Mouse (Mus musculus): Measurements from ENCODE around the gene Zfc3h1. TPM values are rescaled to one million over a fixed set of nuclear protein-coding genes. Genes with fewer than 3 reads are reported as not detected.

Gene Zfc3h1
- total RNA-seq, 2 experiments from 2014 or later: 36.9 to 60.8 TPM

DNA sequence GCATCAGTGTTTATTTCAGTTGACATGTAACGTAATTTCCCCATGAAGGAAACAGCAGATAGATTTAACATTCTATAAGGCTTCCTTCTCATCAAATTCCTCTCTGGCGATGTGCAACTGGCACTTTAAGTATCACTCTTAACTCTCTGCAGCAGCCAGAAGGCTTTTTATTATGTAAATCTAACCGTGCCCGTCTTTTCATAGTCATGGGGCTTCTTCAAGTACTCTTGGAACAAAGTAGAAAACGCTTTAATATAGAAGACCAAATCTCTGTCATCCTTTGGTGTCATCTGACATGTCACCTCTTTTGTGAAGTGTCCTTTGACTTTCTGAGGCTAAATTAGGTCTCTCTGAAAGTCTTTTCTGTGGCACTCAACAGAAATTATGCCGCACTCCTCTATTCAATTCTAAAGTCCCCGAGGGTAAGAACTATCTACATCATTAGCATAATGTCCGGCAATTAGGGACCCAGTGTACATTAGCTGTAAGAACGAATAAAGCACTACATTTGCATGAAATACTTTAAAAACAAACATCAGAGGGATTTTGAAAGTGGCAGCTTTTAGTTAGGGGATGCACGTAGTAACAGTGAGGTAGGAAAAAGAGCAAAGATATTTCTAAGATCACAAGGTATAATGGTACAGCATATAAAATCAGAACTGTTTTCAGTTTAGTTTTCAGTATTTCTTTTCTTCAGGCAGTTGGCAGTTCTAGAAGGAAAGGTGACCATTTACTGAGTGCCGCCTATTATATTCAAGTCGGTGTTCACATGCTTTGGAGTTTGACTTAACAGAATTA is 1.7 kb upstream of the Zfc3h1 start:
- intact Hi-C loops (cut with DNase I): no loop called here
- no peak for DNase-seq (ENCODE audit: low spot score in 2 of 2)

- intact Hi-C loops (cut with DNase I): loop anchor here (2.0 kb wide), 2 partner anchors 21 to 69 kb away; partner anchors contain the start of genes Rab21 and Tmem19
- no peak for DNase-seq (ENCODE audit: low spot score in 2 of 2)
Observed at GRCm38 (mm10) chr10:115383644-115384220, 1.0 kb upstream of the Zfc3h1 start.

- intact Hi-C loops (cut with DNase I): loop anchor here (2.0 kb wide), 2 partner anchors 23 to 71 kb away; partner anchors contain the start of genes Rab21 and Tmem19
- DNase-seq (ENCODE audit: low spot score in 2 of 2): peak; percentile 53 to 69
Observed at GRCm38 (mm10) chr10:115385018-115386002, 551 bp downstream of the Zfc3h1 start.

- intact Hi-C loops (cut with DNase I): no loop called here
- no peak for DNase-seq (ENCODE audit: low spot score in 2 of 2)
Observed at GRCm38 (mm10) chr10:115387891-115388290, 3.1 kb downstream of the Zfc3h1 start.

- intact Hi-C loops (cut with DNase I): no loop called here
- DNase-seq (ENCODE audit: low spot score in 2 of 2): no peak
Observed at GRCm38 (mm10) chr10:115391076-115391475, 6.3 kb downstream of the Zfc3h1 start.

- intact Hi-C loops (cut with DNase I): no loop called here
- DNase-seq (ENCODE audit: low spot score in 2 of 2): no peak
Observed at GRCm38 (mm10) chr10:115391896-115392295, 7.1 kb downstream of the Zfc3h1 start.

DNA sequence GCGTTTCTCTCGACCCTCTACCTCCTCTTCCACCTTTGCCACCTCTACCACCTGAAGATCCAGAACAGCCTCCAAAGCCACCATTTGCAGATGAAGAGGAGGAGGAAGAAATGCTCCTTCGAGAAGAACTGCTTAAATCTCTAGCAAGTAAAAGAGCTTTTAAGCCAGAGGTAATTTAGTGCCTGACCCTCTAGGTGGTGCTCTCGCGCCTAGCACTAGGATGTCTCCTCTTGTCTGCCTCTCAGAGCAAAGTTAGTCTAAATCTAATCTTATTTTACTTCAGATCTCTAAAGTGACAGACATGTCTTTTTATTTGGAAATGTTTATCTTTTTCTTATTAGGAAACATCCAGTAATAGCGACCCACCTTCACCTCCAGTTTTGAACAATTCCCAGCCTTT is 21.6 kb downstream of the Zfc3h1 start:
- intact Hi-C loops (cut with DNase I): loop anchor here (5.0 kb wide), 2 partner anchors 84 to 211 kb away; no protein-coding TSS in a partner anchor

DNA sequence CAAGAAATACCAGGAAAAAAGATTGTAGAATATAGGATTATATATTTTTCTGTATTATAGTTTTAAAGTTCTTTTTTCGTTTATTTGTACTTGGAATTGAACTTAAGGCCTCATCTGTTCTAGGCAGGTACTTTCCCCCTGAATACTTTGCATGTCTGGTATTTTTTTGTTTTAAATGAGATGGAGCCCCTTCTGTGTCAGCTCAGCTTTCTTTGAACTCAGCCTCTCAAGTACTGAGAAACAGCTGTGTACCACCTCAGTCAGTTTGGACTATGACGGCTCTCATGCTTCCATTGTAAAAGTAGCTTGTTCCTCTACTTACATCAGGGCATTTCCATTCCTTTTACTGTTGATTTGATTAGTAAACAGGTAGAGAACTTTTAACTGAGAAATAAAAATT is 28.7 kb downstream of the Zfc3h1 start:
- DNase-seq (ENCODE audit: low spot score in 2 of 2): no peak
- intact Hi-C loops (cut with DNase I): no loop called here

More for the DNA sequence above, 21.6 kb downstream of the Zfc3h1 start:
- peak in 1 of 2 experiments; percentile 24 for DNase-seq (ENCODE audit: low spot score in 2 of 2)

- intact Hi-C loops (cut with DNase I): no loop called here
- DNase-seq (ENCODE audit: low spot score in 2 of 2): no peak
Observed at GRCm38 (mm10) chr10:115414056-115414455, 29.3 kb downstream of the Zfc3h1 start.

- DNase-seq (ENCODE audit: low spot score in 2 of 2): no peak
- intact Hi-C loops (cut with DNase I): no loop called here
Observed at GRCm38 (mm10) chr10:115421976-115422375, 37.2 kb downstream of the Zfc3h1 start.

DNA sequence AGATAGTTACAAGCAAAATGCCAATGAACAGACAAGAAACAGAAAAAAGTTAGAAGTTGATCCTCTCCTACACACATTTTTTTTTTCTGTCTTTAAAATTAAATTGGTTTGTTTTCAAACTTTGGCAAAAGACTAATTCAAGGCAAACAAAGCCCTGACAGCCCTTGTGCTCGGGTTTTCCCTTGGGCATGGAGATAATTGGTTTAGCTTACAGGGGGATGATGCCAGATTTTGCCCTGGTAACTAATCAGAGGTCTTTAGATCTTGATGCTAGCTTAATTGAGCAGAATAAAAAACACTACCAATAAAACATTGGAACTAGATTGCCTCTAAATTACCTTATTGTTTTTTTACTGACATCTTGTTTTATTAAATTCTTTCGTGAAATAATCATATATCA is 40.6 kb downstream of the Zfc3h1 start:
- intact Hi-C loops (cut with DNase I): no loop called here

GRCm38 (mm10) chr10:115437286-115437685 is 52.5 kb downstream of the Zfc3h1 start:
- intact Hi-C loops (cut with DNase I): loop anchor here (10.0 kb wide), 1 partner anchor 178 kb away; no protein-coding TSS in a partner anchor
- no peak for DNase-seq (ENCODE audit: low spot score in 2 of 2)

More for the DNA sequence above, 40.6 kb downstream of the Zfc3h1 start:
- no peak for DNase-seq (ENCODE audit: low spot score in 2 of 2)

- DNase-seq (ENCODE audit: low spot score in 2 of 2): no peak
- intact Hi-C loops (cut with DNase I): no loop called here
Observed at GRCm38 (mm10) chr10:115448614-115449013, 63.9 kb downstream of the Zfc3h1 start.

DNA sequence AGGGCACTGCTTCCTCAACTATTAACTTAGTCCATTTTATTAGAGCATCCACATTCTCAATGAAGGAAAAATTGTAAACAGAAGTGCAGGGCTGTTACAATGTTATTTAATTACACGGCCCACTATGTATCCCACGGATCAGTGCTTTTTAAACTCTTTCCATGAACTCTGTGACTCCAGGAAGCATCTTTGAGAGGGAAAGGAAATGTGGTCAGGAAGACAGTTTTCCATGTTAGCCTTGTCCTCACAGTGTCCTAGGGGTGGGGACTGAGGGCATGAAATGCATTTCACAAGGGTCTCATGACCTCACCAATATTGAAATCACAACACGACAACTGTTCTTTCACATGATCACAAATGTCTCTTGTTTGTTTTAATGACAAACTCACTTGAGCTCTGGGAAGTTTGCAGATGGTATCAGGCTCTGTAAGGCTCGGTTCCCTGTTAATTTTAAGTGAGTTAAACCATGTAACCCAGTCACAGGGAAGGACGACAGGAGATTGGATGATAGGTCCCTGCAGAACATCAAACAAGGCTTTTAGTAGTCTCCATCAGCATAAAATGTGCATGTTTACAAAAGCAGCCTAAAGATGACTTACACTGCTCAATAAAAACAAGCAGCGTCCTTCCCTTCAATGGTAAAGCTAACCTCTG is 72.7 kb downstream of the Zfc3h1 start:
- intact Hi-C loops (cut with DNase I): no loop called here
- DNase-seq (ENCODE audit: low spot score in 2 of 2): no peak

DNA sequence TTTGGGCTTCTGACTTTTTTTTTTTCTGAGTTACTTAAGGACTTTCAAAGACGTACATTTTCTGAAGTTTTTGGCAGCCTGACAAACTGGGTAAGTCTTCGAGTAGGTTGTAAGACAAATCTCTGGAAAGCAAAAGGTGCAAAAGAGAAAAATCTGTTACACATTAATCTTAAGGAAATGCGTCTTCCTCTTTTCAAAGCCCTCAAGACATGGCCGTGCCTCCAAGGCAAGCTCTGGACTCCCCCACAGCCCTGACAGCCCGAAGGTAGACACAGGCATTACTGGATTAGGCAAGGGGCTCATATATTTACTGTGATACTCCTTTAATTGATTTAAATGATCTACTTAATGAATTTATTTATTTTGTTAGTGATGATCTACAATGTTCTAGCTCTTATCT is 77.9 kb downstream of the Zfc3h1 start:
- intact Hi-C loops (cut with DNase I): no loop called here
- no peak for DNase-seq (ENCODE audit: low spot score in 2 of 2)

DNA sequence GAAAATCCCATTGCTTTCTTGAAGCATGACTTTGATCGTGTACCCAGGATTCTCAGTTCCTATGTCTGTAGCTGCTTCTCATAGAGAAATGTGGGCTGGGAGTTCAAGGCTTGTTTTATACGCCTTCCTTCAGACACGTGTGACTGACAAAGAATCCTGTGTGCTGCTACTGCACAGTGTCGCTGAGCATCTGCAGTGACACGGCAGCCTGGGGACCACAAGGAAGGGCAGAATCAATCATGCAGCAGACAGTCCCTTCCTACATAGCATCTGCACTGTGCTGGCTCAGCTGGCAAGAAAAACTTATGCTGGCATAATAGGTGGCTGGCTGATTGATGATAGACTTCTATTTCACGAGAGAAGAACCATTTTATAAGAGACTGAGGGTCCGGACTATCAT is 80.3 kb downstream of the Zfc3h1 start:
- DNase-seq (ENCODE audit: low spot score in 2 of 2): no peak
- intact Hi-C loops (cut with DNase I): no loop called here

GRCm38 (mm10) chr10:115465778-115466177 is 81.0 kb downstream of the Zfc3h1 start:
- no peak for DNase-seq (ENCODE audit: low spot score in 2 of 2)
- intact Hi-C loops (cut with DNase I): no loop called here

DNA sequence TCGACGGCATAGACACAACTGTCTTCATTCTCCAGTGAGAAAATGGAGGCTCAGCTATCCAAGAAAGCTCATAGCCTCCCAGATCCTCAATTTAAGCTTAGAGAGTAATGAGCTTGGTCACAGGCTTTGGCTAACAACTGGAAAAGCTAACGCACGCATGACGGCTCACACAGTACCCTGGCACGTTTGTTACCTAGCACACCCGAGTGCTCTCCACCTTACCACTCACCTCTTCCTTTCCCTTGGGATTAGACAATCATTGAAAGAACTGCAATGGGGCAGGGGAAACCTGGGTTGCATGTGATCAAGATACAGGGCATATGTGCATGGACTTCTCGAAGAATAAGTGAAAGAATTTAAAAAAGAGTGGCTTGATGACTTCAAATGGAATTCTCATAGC is 83.2 kb downstream of the Zfc3h1 start:
- no peak for DNase-seq (ENCODE audit: low spot score in 2 of 2)
- intact Hi-C loops (cut with DNase I): no loop called here

GRCm38 (mm10) chr10:115468632-115469031 is 83.9 kb downstream of the Zfc3h1 start:
- intact Hi-C loops (cut with DNase I): no loop called here
- DNase-seq (ENCODE audit: low spot score in 2 of 2): no peak

Data from left cerebral cortex, postnatal 36 days (tissue).